Mouse (Mus musculus): ENCODE data around the gene Tmem167b. TPM values are rescaled to one million over a fixed set of nuclear protein-coding genes. Genes with fewer than 3 reads are reported as not detected.
"Not testable (repeated sequence)": the region's sequence is repeated elsewhere in the genome, so short reads cannot be mapped to it uniquely, and the experiment has no call there.

Gene Tmem167b
- polyA plus RNA-seq, 1 experiment from 2014 or later: 32.7 TPM

DNA sequence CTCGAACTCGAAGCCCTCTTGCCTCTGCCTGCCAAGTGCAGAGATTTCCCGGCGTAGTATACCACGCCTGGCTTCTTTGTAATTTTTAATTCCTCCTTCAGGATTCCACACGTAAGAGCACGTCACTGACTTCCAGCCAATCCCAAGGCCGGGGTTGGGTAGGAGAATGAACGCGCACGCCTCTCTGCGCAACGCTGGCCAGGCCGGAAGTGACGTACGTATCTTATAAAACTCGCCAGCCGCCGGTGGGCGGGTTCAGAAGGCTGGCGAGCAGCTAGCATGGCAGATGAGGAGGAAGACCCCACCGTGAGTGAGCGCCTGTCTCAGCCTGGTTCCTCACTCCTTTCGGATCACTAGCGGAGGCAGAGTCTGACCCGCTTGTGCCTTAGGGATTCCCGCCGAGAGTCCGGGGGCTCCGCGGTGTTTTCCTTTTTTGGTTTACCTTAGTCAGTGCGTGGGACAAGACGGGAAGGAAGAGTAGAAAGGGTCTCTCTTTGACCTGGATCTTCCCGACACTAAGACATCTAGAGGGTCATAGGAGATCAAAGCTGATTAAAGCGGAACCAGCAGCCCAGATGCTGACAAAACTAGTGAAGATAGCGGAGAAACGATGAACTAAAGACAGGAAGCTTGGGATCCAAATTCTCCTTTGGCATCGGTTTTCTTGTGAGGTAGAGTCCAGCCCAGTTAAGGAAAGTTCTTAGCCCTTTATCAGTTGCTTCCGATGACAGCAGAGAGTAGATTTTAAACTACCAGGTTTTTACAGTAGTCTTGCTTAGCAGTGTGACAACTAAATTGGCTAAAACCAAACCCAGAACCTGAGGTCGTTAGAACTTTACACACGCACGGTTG lies 9.4 kb upstream of the Tmem167b start, which contains the start of gene Taf13:
Taf13 (plus strand) TSS at position 256 of the 852 bp plus-strand sequence.
- Histone ChIP-seq H3K9me3 (ENCODE audit: control insufficient read depth, low read length) (no peaks in the 10 kb centered on the region), H3K27me3 (ENCODE audit: control insufficient read depth, insufficient read depth, low read length) (no peaks in the 10 kb centered on the region), H3K4me1 (ENCODE audit: control insufficient read depth, insufficient read depth, low read length) (peaks cover 16% of the 10 kb centered on the region), H3K9ac (ENCODE audit: low read depth, low read length) (peak within 1 kb of the TSS; percentile 68), H3K4me3 (ENCODE audit: low read length) (peak within 1 kb of the TSS; percentile 62), H3K4me2 (replicated peaks; ENCODE audit: low read depth, low read length) (peak within 1 kb of the TSS; percentile 56), H3K36me3 (ENCODE audit: control insufficient read depth, insufficient read depth, low read length) (no peaks in the 10 kb centered on the region), H3K27ac (ENCODE audit: low read depth, low read length) (no peak within 1 kb of the TSS)
- under 1% methylated on average over 42 of the region's 42 CpGs for WGBS
- peak; percentile 99 for ATAC-seq (ENCODE audit: low FRiP score, low TSS enrichment)

DNA sequence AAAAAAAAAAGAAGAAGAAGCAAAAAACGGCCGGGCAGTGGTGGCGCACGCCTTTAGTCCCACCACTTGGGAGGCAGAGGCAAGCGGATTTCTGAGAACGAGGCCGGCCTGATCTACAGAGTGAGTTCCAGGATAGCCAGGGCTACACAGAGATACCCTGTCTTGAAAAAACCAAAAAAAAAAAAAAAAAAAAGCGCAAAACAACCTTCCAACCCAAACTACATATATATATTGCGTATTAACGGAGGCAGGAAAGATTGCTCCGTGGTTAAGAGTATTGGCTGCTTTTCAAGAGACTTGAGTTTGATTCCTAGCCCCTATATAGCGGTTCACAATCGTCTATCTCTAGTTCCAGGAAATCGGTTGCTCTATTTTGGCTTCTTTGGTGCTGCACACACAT lies 8.5 kb upstream of the Tmem167b start:
- Histone ChIP-seq H3K9me3 (ENCODE audit: control insufficient read depth, low read length) (no peaks in the 10 kb centered on the region), H3K4me3 (ENCODE audit: low read length) (peak overlapping the region; percentile 62; the same call in 1 of the 2 replicates), H3K36me3 (ENCODE audit: control insufficient read depth, insufficient read depth, low read length) (no peaks in the 10 kb centered on the region), H3K4me1 (ENCODE audit: control insufficient read depth, insufficient read depth, low read length) (peaks cover 16% of the 10 kb centered on the region), H3K9ac (ENCODE audit: low read depth, low read length) (no peak overlapping the region), H3K4me2 (replicated peaks; ENCODE audit: low read depth, low read length) (peak overlapping the region; percentile 39), H3K27ac (ENCODE audit: low read depth, low read length) (no peak overlapping the region), H3K27me3 (ENCODE audit: control insufficient read depth, insufficient read depth, low read length) (no peaks in the 10 kb centered on the region)
- ATAC-seq (ENCODE audit: low FRiP score, low TSS enrichment): no peak
- WGBS: 86% methylated on average over 14 of the region's 14 CpGs

DNA sequence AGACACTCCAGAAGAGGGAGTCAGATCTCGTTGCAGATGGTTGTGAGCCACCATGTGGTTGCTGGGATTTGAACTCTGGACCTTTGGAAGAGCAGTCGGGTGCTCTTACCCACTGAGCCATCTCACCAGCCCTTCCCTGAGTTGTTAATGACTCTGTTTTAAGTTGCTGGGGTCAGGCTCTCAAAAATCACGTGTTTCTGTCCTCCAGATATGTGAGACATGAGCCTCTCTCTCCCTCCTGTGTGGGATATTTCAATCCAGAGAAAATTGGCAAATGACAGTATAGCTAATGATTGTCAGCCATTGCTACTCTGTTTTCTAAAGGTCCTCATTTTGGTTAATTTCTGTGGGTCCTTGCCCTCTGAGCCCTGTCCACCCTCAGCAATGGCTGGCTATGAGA lies 7.4 kb upstream of the Tmem167b start:
- H3K4me1 ChIP-seq (ENCODE audit: control insufficient read depth, insufficient read depth, low read length): peaks cover 16% of the 10 kb centered on the region
- WGBS: 62% methylated on average over 3 of the region's 3 CpGs

DNA sequence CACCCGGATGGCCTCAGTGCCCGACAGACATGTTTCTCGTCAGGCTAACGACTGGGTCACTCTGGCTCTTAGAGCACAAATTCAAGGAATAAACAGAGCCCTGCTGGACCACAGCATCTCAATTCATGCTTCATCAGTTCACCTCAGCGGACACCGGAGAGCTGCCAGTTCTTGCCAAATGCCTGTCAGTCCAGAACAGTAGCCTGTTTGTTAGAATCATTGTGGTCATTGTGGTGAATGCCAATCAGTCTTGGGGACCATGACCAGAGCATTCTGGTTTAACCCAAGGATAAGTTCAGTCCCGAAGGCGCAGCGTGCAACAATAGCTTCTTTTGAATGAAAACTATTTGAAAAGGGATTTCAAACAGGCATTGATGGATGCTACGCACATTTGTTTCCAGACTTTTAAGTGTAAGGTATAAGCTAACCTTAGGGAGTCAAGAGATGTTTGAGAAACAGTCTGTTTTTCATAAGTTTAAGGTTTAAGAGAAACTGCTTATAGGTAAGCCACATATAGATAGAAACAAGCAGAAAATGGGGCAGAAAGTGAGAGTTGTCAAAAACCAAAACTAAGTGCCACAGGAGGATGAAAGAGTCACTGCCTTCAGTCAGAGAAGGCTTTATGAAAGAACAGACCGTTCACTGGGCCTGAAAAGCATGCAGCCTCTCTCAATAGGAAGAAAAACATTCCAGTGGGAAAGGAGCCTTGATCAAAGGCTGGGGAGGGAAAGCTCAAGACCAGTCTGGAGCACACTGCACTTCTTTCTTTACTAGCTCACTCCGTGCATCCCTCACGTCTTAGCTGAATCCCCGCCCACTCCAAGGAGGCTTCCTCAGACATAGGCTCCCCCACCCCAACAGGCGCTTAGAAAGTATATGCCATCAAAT lies 6.0 kb upstream of the Tmem167b start:
- Histone ChIP-seq H3K4me2 (replicated peaks; ENCODE audit: low read depth, low read length) (no peak overlapping the region), H3K9me3 (ENCODE audit: control insufficient read depth, low read length) (no peaks in the 10 kb centered on the region), H3K4me1 (ENCODE audit: control insufficient read depth, insufficient read depth, low read length) (peaks cover 10% of the 10 kb centered on the region), H3K4me3 (ENCODE audit: low read length) (no peak overlapping the region), H3K27ac (ENCODE audit: low read depth, low read length) (no peak overlapping the region), H3K27me3 (ENCODE audit: control insufficient read depth, insufficient read depth, low read length) (no peaks in the 10 kb centered on the region), H3K36me3 (ENCODE audit: control insufficient read depth, insufficient read depth, low read length) (no peaks in the 10 kb centered on the region), H3K9ac (ENCODE audit: low read depth, low read length) (no peak overlapping the region)
- ATAC-seq (ENCODE audit: low FRiP score, low TSS enrichment): no peak
- 58% methylated on average over 15 of the region's 15 CpGs for WGBS

More for the DNA sequence above, 7.4 kb upstream of the Tmem167b start:
- not testable (repeated sequence) for H3K4me3 ChIP-seq (ENCODE audit: low read length); H3K9me3 ChIP-seq (ENCODE audit: control insufficient read depth, low read length); H3K4me2 ChIP-seq (replicated peaks; ENCODE audit: low read depth, low read length); H3K27me3 ChIP-seq (ENCODE audit: control insufficient read depth, insufficient read depth, low read length); H3K27ac ChIP-seq (ENCODE audit: low read depth, low read length); H3K9ac ChIP-seq (ENCODE audit: low read depth, low read length); H3K36me3 ChIP-seq (ENCODE audit: control insufficient read depth, insufficient read depth, low read length); ATAC-seq (ENCODE audit: low FRiP score, low TSS enrichment)

DNA sequence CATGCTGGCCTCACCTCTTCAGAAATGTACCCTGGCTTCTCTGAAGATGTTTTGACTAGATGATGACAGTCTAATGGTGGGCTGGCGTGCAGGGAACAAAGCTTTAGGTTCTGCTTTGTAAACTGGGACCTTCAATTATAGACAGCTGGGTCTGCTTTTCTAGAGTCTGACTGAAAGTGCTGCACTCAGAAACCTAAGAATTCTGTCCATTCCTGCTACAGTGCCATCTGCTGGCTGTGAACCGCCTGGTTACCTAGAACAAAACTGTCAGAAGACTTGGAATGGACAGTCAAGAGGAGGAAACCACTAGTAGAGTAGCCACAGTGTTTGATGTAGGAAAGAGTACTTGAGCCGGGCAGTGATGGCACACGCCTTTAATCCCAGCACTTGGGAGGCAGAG lies 1.0 kb upstream of the Tmem167b start:
- peak overlapping the region; percentile 83 for H3K4me2 ChIP-seq (replicated peaks; ENCODE audit: low read depth, low read length)
- peak overlapping the region; percentile 53 for H3K9ac ChIP-seq (ENCODE audit: low read depth, low read length)
- H3K9me3 ChIP-seq (ENCODE audit: control insufficient read depth, low read length): no peaks in the 10 kb centered on the region
- H3K27me3 ChIP-seq (ENCODE audit: control insufficient read depth, insufficient read depth, low read length): no peaks in the 10 kb centered on the region
- peaks cover 5% of the 10 kb centered on the region for H3K4me1 ChIP-seq (ENCODE audit: control insufficient read depth, insufficient read depth, low read length)
- 8% methylated on average over 4 of the region's 4 CpGs for WGBS
- peak; percentile 11; the same call in 1 of the 2 replicates for ATAC-seq (ENCODE audit: low FRiP score, low TSS enrichment)
- peak overlapping the region; percentile 93 for H3K27ac ChIP-seq (ENCODE audit: low read depth, low read length)
- H3K4me3 ChIP-seq (ENCODE audit: low read length): peak overlapping the region; percentile 89
- H3K36me3 ChIP-seq (ENCODE audit: control insufficient read depth, insufficient read depth, low read length): peaks cover 20% of the 10 kb centered on the region

DNA sequence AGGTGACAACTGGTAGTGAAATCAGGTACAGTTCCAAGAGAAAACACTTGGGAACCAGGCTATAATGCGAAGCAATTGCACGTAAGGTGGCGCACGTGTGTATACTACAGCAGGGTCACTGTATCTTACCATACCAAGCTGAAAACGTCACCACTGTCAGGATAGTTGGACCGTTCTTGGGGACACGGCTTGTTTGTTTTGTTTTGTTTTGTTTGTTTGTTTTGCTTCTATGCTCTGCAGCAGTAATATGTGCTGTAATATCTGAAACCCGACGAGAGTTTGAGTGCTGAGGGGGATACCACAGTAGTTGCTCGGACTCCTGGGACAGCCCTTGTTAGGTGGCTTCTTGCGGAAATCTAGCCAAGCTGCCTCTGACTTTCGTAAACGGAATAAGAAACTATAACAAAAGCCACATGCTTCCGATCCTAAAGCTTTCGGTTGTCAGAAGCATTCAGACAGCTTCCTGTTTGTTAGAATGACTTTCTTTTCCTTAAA lies 558 bp upstream of the Tmem167b start:
- Histone ChIP-seq H3K36me3 (ENCODE audit: control insufficient read depth, insufficient read depth, low read length) (peaks cover 24% of the 10 kb centered on the region), H3K9ac (ENCODE audit: low read depth, low read length) (peak overlapping the region; percentile 53), H3K9me3 (ENCODE audit: control insufficient read depth, low read length) (no peaks in the 10 kb centered on the region), H3K4me2 (replicated peaks; ENCODE audit: low read depth, low read length) (peak overlapping the region; percentile 83), H3K4me3 (ENCODE audit: low read length) (peak overlapping the region; percentile 89), H3K27me3 (ENCODE audit: control insufficient read depth, insufficient read depth, low read length) (no peaks in the 10 kb centered on the region), H3K4me1 (ENCODE audit: control insufficient read depth, insufficient read depth, low read length) (peaks cover 5% of the 10 kb centered on the region), H3K27ac (ENCODE audit: low read depth, low read length) (peak overlapping the region; percentile 93)
- 12% methylated on average over 15 of the region's 15 CpGs for WGBS
- ATAC-seq (ENCODE audit: low FRiP score, low TSS enrichment): peak; percentile 60

DNA sequence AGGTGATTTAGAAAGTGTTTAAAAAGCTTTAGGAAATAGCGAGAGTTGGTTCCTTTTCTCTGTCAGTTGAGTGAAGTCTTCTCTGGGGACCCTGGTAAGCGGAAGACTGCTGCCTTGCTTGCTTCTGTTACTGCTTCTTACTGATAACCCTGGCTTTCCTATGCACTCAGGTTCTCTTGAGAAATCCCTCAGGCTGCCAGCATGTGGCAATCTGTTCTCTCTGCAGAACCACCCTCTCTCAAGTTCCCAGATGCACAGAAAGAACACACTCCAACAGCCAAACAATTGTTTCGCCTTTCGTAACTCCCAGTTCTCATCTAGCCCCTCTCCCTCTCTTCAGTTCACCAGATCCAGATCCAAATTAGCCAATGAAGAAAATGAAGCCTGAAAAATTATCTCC lies 4.4 kb downstream of the Tmem167b start:
- H3K4me1 ChIP-seq (ENCODE audit: control insufficient read depth, insufficient read depth, low read length): peaks cover 5% of the 10 kb centered on the region
- no peak overlapping the region for H3K9ac ChIP-seq (ENCODE audit: low read depth, low read length)
- no peaks in the 10 kb centered on the region for H3K27me3 ChIP-seq (ENCODE audit: control insufficient read depth, insufficient read depth, low read length)
- H3K9me3 ChIP-seq (ENCODE audit: control insufficient read depth, low read length): no peaks in the 10 kb centered on the region
- no peak overlapping the region for H3K27ac ChIP-seq (ENCODE audit: low read depth, low read length)
- H3K36me3 ChIP-seq (ENCODE audit: control insufficient read depth, insufficient read depth, low read length): peaks cover 32% of the 10 kb centered on the region
- WGBS: 95% methylated on average over 4 of the region's 4 CpGs
- H3K4me3 ChIP-seq (ENCODE audit: low read length): no peak overlapping the region
- H3K4me2 ChIP-seq (replicated peaks; ENCODE audit: low read depth, low read length): no peak overlapping the region
- ATAC-seq (ENCODE audit: low FRiP score, low TSS enrichment): no peak

DNA sequence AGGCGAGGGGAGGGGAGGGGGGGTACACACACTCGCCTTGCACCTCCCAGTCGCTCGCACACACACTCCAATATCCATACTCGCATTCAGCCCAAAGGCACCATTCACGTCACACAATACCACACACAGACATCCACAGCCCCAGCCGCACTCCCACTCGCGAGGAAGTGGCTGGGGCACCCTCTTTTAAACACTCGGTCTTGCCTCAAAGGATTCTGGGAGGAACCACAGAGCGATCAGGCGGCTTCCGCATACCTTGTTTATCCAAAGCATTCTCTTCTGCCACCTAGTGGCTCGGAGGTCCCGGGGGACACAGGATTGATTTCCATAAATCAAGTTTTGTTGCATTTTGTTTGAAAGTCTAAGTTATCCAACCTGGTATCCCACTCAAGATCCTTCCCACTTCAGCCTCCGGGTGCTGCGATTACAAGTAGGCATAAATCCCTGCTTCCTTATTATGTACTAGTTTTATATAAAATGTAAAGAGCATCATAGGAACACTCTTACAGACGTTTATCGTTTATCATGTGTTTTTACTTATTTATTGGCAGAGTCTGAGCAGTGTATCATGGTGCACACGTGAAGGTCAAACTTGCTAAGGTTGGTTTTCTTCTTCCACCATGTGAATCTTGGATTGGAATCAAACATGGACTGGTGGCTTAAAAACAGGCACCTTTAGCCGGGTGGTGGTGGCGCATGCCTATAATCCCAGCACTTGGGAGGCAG lies 7.5 kb downstream of the Tmem167b start:
- no peaks in the 10 kb centered on the region for H3K27me3 ChIP-seq (ENCODE audit: control insufficient read depth, insufficient read depth, low read length)
- no peaks in the 10 kb centered on the region for H3K9me3 ChIP-seq (ENCODE audit: control insufficient read depth, low read length)
- peak overlapping the region; percentile 59 for H3K4me2 ChIP-seq (replicated peaks; ENCODE audit: low read depth, low read length)
- H3K27ac ChIP-seq (ENCODE audit: low read depth, low read length): peak overlapping the region; percentile 72
- peak overlapping the region; percentile 93 for H3K9ac ChIP-seq (ENCODE audit: low read depth, low read length)
- WGBS: 17% methylated on average over 22 of the region's 22 CpGs
- no peaks in the 10 kb centered on the region for H3K4me1 ChIP-seq (ENCODE audit: control insufficient read depth, insufficient read depth, low read length)
- H3K36me3 ChIP-seq (ENCODE audit: control insufficient read depth, insufficient read depth, low read length): peaks cover 25% of the 10 kb centered on the region
- H3K4me3 ChIP-seq (ENCODE audit: low read length): peak overlapping the region; percentile 84
- ATAC-seq (ENCODE audit: low FRiP score, low TSS enrichment): peak; percentile 97
